Mouse (Mus musculus) lung, embryonic 16.5 days (tissue): Measurements from ENCODE around the gene Dzip1. TPM values are rescaled to one million over a fixed set of nuclear protein-coding genes. Genes with fewer than 3 reads are reported as not detected.

Experiments used
- ATAC-seq: fragments of 200-750 bp; cut with Nextera tagmentation; 2 replicates; pipeline ENCODE4 v1.8.0; 2017; ENCODE audit warnings: low read depth, mild to moderate bottlenecking, moderate library complexity
- H3K27ac ChIP-seq: fragments of 300-500 bp; sonication (generic); 2 replicates; pipeline ENCODE4 v1.5.1; 2014; ENCODE audit warnings: mild to moderate bottlenecking, control low read depth, low read length
- H3K27me3 ChIP-seq: fragments of 300-500 bp; sonication (generic); 2 replicates; pipeline ENCODE4 v1.6.1; 2014; ENCODE audit warnings: low read depth, low read length, mixed read lengths; ENCODE audit not compliant: control insufficient read depth, insufficient read depth
- H3K36me3 ChIP-seq: fragments of 300-500 bp; sonication (generic); 2 replicates; pipeline ENCODE4 v1.6.1; 2014; ENCODE audit warnings: low read length; ENCODE audit not compliant: control insufficient read depth, insufficient read depth
- H3K4me1 ChIP-seq: fragments of 300-500 bp; sonication (generic); replicated peaks from 2 replicates; pipeline ENCODE4 v1.6.1; 2014; ENCODE audit warnings: low read length, mixed read lengths; ENCODE audit not compliant: control insufficient read depth, insufficient read depth
- H3K4me2 ChIP-seq: fragments of 300-500 bp; sonication (generic); 2 replicates; pipeline ENCODE4 v1.6.1; 2014; ENCODE audit warnings: low read depth, low read length, control low read depth
- H3K4me3 ChIP-seq: fragments of 300-500 bp; sonication (generic); 2 replicates; pipeline ENCODE4 v1.5.1; 2014; ENCODE audit warnings: mild to moderate bottlenecking, low read length, control low read depth
- H3K9ac ChIP-seq: fragments of 300-500 bp; sonication (generic); 2 replicates; pipeline ENCODE4 v1.6.1; 2014; ENCODE audit warnings: low read length, control low read depth
- H3K9me3 ChIP-seq: fragments of 300-500 bp; sonication (generic); 2 replicates; pipeline ENCODE4 v1.6.1; 2016; ENCODE audit warnings: low read length; ENCODE audit not compliant: control insufficient read depth
- WGBS: fragments of 180-500 bp; shearing (Covaris S2); extraction: QIAGEN DNeasy Blood & Tissue Kit; methylation state at CpG from one replicate; pipeline ENCODE4 v1.1.7; 2014; 5-methylcytosine and 5-hydroxymethylcytosine counted together
- polyA plus RNA-seq: library from polyadenylated mRNA; unstranded; fragments of >200 nt; fragmentation: Nextera tagmentation; extraction: Ambion mirVana; gene quantifications from 2 replicates; pipeline ENCODE4 v1.2.1, GENCODE M21; 2015

Dzip1 gene
- polyA plus RNA-seq, 1 experiment from 2014 or later = 13.1 TPM

DNA sequence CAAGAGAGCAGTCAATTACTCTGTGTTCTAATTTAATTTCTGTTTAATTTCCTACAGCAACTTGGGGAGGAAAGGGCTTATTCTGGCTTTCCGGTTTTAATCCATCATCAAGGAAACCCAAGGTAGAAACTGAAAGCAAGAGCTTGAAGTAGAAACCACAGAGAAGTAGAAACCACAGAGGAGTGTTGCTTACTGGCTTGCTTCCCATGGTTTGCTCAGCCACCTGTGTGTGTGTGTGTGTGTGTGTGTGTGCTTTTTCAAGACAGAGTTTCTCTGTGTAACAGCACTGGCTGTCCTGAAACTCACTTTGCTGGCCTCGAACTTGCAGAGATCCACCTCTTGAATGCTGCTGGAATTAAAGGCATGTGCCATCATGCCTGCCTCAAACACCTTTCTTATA lies 4.5 kb upstream of the Dzip1 start:
- H3K9me3 ChIP-seq = no peaks in the 10 kb centered on the region
- no peak overlapping the region for H3K4me2 ChIP-seq
- H3K9ac ChIP-seq = no peak overlapping the region
- no peaks in the 10 kb centered on the region for H3K36me3 ChIP-seq
- peaks cover 9% of the 10 kb centered on the region; the same call in 1 of the 2 replicates for H3K4me1 ChIP-seq
- ATAC-seq = no peak
- H3K27me3 ChIP-seq = no peaks in the 10 kb centered on the region
- WGBS = 69% methylated on average over 2 of the region's 2 CpGs
- no peak overlapping the region for H3K27ac ChIP-seq
- no peak overlapping the region for H3K4me3 ChIP-seq

DNA sequence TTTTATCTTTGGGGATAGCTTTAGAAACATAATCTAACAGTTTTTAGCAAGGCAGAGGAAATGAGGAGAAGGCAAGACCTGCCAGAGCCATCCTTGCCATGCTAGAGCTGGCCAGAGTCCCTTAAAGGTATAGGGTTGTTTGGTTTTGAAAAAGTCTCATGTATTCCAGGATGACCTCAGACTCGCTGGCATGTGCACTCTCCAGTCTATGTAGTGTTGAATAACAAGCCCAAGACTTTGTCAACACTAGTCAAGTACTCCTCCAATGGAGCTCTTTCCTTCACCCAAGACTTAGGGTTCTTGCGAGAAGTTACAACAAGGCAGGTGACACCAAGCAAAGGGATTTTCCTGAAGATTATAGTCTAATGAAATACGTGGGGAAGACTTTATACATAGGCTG lies 3.3 kb upstream of the Dzip1 start:
- Histone ChIP-seq H3K27me3 (0 out of 2 replicates have a peak, but pooled peaks cover 2% of the 10 kb centered on the region), H3K36me3 (no peaks in the 10 kb centered on the region), H3K4me1 (peaks cover 18% of the 10 kb centered on the region), H3K9ac (no peak overlapping the region), H3K27ac (no peak overlapping the region), H3K4me3 (no peak overlapping the region), H3K9me3 (no peaks in the 10 kb centered on the region), H3K4me2 (no peak overlapping the region)
- 49% methylated on average over 3 of the region's 3 CpGs for WGBS
- 0 out of 2 replicates have a peak, but pooled peaks have one; percentile 15 for ATAC-seq

DNA sequence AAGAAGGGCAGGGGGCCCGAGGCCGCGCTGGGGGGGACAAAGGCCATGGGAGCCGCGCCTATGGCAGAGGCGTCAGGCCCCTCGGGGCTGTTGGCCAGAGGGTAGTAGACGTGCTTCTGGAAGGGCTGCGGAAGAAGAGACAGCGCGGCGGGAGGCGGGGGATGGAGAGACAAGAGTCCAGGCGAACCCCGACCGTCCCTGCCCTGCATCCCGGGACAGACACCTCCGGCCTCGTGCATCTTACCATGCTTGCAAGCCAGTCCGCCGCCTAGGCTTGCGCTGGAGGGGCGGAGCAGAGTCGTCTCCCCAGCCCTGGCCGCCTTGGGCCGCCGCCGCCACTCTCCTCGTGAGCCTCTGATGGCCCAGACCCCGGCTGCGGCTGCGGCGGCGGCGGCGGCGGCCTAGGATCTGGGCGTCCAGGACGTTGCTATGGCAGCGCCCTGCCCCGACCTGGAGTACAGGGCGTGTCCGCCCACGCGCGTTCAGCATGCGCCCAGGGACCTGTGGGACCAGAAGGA lies 2.5 kb downstream of the Dzip1 start:
- 2% methylated on average over 37 of the region's 47 CpGs for WGBS

DNA sequence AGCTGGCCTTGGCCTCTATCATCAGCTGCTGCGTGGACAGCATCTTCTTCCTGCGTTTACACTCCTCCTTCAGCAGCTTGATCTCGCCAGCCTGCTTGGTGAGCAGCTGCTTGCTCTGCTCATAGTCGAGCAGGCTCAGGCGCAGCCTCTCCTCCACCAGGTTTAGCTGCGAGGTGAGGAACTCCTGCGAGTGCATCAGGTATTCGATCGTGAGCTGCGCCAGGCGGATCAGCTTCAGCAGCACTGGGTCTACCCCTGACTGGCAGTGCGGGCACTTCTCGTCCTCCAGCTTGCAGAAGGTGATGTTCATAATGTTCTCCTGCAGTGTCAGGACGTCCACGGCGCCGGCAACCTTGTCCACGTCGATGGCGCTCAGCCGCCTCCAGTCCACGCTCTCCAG lies 3.0 kb downstream of the Dzip1 start:
- Histone ChIP-seq H3K4me1 (peaks cover 31% of the 10 kb centered on the region), H3K36me3 (no peaks in the 10 kb centered on the region), H3K9ac (peak overlapping the region; percentile 62), H3K27me3 (0 out of 2 replicates have a peak, but pooled peaks cover 2% of the 10 kb centered on the region), H3K9me3 (no peaks in the 10 kb centered on the region), H3K4me3 (peak overlapping the region; percentile 40), H3K4me2 (peak overlapping the region; percentile 92), H3K27ac (no peak overlapping the region)
- 27% methylated on average over 22 of the region's 22 CpGs for WGBS
- no peak; the same call in 1 of the 2 replicates for ATAC-seq

More for the DNA sequence above, 2.5 kb downstream of the Dzip1 start:
- Histone ChIP-seq H3K4me1 (peaks cover 31% of the 10 kb centered on the region), H3K4me2 (peak overlapping the region; percentile 92), H3K27me3 (0 out of 2 replicates have a peak, but pooled peaks cover 2% of the 10 kb centered on the region), H3K9ac (peak overlapping the region; percentile 62), H3K36me3 (no peaks in the 10 kb centered on the region), H3K4me3 (peak overlapping the region; percentile 40), H3K9me3 (no peaks in the 10 kb centered on the region), H3K27ac (no peak overlapping the region)
- peak; percentile 57 for ATAC-seq

DNA sequence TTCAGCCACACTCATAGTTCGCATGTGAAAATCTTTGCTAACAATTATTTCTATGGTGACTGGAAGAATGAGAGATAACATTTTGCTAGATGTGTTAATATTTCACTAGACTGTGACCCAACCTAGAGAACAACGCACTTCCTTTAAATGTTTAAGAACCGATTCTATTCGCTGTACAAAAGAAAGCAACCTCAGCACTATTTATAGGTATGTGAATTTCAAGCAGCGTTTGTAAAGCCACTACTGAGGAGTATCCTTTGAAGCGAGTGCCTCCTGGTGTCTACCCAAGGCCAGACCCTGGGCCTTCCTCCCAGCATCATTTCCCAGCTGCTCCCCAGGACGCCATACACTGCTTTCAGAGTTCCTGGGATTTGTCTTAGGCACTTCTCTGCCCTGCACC lies 4.6 kb downstream of the Dzip1 start:
- Histone ChIP-seq H3K27me3 (0 out of 2 replicates have a peak, but pooled peaks cover 2% of the 10 kb centered on the region), H3K4me2 (no peak overlapping the region), H3K36me3 (no peaks in the 10 kb centered on the region), H3K9me3 (no peaks in the 10 kb centered on the region), H3K4me3 (no peak overlapping the region), H3K4me1 (peaks cover 28% of the 10 kb centered on the region), H3K9ac (no peak overlapping the region), H3K27ac (no peak overlapping the region)
- WGBS = 44% methylated on average over 7 of the region's 7 CpGs
- ATAC-seq = no peak

DNA sequence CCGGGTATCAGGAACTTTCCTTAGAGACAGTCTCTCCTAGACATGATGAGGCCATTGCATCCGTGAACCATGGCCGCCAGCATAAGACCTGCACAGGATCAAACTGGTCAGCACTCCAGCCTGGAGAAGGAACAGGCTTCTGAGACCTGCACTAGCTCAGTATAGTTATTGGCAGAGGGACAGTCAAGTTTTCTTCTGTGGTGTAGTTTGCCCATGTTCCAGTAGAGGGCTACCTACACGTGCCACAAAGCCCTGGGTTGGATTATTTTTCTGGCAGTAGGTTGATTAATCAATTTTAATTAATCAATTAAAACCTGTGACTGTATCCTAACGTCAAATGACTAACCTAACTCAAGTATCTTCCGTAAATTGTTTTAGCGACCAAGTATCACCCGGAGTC lies 6.2 kb downstream of the Dzip1 start:
- 65% methylated on average over 8 of the region's 8 CpGs for WGBS
- Histone ChIP-seq H3K27me3 (no peaks in the 10 kb centered on the region), H3K9me3 (no peaks in the 10 kb centered on the region), H3K9ac (no peak overlapping the region), H3K4me1 (peaks cover 19% of the 10 kb centered on the region), H3K27ac (no peak overlapping the region), H3K36me3 (no peaks in the 10 kb centered on the region), H3K4me2 (no peak overlapping the region), H3K4me3 (no peak overlapping the region)
- no peak for ATAC-seq

DNA sequence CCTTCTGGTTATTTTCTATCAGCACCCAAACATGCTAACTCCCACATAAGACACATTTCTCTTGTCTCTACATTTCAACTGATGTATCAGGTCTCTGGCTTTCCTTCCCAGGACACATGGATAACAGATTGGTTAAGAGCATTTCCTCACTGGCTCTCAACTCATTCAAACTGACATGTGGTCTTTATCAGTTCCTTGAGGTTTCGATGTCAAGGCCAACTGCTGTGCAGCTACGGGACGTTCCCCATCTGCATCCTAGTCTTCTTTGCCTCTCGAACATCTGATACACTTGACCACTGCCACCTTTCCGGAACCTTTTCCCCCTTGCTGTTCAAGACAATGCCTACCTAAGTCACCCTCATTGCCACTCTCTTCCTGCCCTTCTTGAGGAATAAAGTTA lies 11.6 kb downstream of the Dzip1 start:
- no peak overlapping the region for H3K27ac ChIP-seq
- H3K4me3 ChIP-seq = no peak overlapping the region
- ATAC-seq = no peak
- no peaks in the 10 kb centered on the region for H3K27me3 ChIP-seq
- no peaks in the 10 kb centered on the region for H3K9me3 ChIP-seq
- no peak overlapping the region for H3K9ac ChIP-seq
- peaks cover 11% of the 10 kb centered on the region for H3K4me1 ChIP-seq
- H3K36me3 ChIP-seq = peaks cover 6% of the 10 kb centered on the region
- 54% methylated on average over 5 of the region's 5 CpGs for WGBS
- H3K4me2 ChIP-seq = no peak overlapping the region

DNA sequence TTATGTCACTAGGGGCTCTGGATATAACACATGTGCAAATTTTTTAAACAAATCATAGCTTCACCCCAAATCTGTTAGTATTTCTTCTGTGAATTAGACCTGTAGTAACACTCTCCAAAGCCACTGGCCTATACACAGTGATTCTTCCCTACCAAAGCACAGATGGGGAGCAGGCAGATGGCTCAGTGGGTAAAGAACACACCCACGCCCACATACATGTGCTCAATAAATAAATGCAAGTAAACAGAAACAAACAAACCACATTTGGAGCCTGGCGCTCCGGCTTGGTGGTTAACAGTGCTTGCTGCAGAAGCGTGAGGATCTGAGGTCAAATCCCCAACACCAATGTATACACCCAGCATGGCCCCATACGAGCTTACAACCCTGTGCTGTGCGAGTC lies 13.7 kb downstream of the Dzip1 start:
- no peak overlapping the region for H3K27ac ChIP-seq
- H3K4me3 ChIP-seq = no peak overlapping the region
- peaks cover 7% of the 10 kb centered on the region for H3K36me3 ChIP-seq
- peaks cover 16% of the 10 kb centered on the region for H3K4me1 ChIP-seq
- H3K9ac ChIP-seq = no peak overlapping the region
- WGBS = 85% methylated on average over 6 of the region's 6 CpGs
- no peak overlapping the region for H3K4me2 ChIP-seq
- no peaks in the 10 kb centered on the region for H3K9me3 ChIP-seq
- H3K27me3 ChIP-seq = no peaks in the 10 kb centered on the region
- ATAC-seq = no peak

DNA sequence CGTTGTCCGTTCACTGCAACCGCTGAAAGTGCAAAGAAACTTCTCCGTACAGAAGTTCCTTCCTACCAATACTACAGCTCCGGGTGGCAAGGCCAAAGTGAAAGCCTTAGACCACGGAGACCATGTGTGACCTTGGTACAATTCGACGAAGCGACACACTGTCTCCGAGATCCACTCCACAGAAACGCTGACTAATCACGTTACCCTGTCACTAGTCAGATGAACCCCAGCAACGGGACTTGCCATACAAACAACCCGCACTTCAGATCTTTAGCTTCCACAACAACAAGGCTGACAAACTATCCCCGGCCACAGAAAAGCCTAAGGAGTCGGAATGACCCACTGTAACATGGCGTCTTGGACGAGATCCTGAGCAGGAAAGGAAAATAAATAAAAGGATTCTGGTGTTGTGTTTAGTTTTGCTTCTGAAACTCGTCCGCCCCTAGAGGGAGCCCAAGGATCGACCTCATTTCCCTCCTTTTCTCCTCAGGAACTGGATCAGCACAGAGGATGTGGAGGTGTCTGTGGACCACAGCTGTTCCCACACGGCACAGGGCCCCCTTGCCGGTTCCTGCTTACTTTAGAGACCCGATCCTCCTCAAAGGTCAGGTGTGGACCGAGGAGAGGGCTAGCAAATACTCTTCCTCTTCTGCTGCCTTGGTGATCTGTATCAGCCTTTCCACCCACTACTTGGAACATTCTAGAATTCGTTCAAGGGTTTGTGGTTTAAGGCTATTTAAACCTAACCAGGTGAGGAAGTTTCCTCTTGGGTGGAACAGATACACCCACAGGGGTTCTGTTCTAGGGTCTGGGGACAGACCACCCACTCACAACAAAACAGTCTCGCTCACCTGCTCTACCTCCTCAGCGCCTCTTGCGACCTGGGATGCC lies 14.7 kb downstream of the Dzip1 start:
- H3K27ac ChIP-seq = peak overlapping the region; percentile 76
- H3K36me3 ChIP-seq = peaks cover 9% of the 10 kb centered on the region
- H3K27me3 ChIP-seq = no peaks in the 10 kb centered on the region
- H3K4me3 ChIP-seq = peak overlapping the region; percentile 33
- peak overlapping the region; percentile 49; the same call in 1 of the 2 replicates for H3K9ac ChIP-seq
- peaks cover 16% of the 10 kb centered on the region for H3K4me1 ChIP-seq
- no peaks in the 10 kb centered on the region for H3K9me3 ChIP-seq
- peak; percentile 75 for ATAC-seq
- H3K4me2 ChIP-seq = peak overlapping the region; percentile 53
- 33% methylated on average over 29 of the region's 29 CpGs for WGBS
